21 mouse cellular contexts compared by ENCODE assay signal in the genomic region with DNA sequence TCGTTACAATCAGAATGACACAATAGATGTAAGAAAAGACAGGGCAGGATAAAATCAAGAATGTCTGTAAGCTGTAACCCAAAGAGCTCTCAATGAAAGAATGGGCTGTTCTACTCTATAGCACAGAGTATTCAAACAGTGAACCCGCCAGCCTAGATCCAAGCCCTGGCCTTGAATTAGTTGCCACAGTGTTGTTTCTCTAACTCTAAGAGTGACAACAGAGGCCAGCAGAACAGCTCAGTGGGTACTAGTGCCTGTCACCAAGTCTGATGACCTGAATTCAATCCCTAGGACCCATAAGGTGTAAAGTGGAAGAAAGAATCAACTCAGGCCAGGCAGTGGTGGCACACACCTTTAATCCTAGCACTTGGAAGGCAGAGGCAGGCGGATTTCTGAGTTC. TPM values are rescaled to one million over a fixed set of nuclear protein-coding genes. Genes with fewer than 3 reads are reported as not detected.
DNase-seq lines count a peak whose midpoint lies in the region; ATAC-seq lines count a peak whose summit lies in the region.
"Had no signal": no experiment of that assay in that cellular context is flagged by ENCODE, and none has a peak within 500 bp of the region (broad histone marks: within the 10 kb centered on the region; RNA-seq: fewer than 3 reads in every experiment).

No protein-coding gene starts in this region.

- peaks cover 7% of the 10 kb centered on the region; the same call in 1 of the 2 replicates for H3K4me1 ChIP-seq in heart, embryonic 12.5 days (replicated peaks)
- no peaks in the 10 kb centered on the region for H3K4me1 ChIP-seq in midbrain, embryonic 11.5 days (ENCODE audit: control insufficient read depth, insufficient read depth, low read length)
- no peaks in the 10 kb centered on the region for H3K4me1 ChIP-seq in midbrain, embryonic 13.5 days (replicated peaks)
- H3K4me1 ChIP-seq: embryonic facial prominence, embryonic 12.5 days; embryonic facial prominence, embryonic 15.5 days; forebrain, embryonic 10.5 days; forebrain, embryonic 12.5 days had no signal

- H3K36me3 ChIP-seq in heart, embryonic 12.5 days, result no peaks in the 10 kb centered on the region
- H3K36me3 ChIP-seq in midbrain, embryonic 11.5 days (ENCODE audit: control insufficient read depth, insufficient read depth, low read length), result no peaks in the 10 kb centered on the region
- H3K36me3 ChIP-seq in midbrain, embryonic 13.5 days, result no peaks in the 10 kb centered on the region
- H3K36me3 ChIP-seq: embryonic facial prominence, embryonic 12.5 days; embryonic facial prominence, embryonic 15.5 days; forebrain, embryonic 12.5 days had no signal

- 82% methylated on average over 3 of the region's 3 CpGs for WGBS in heart, embryonic 12.5 days
- WGBS in midbrain, embryonic 11.5 days, result 66% methylated on average over 3 of the region's 3 CpGs
- WGBS in midbrain, embryonic 13.5 days, result 49% methylated on average over 3 of the region's 3 CpGs

- no peak for ATAC-seq in heart, embryonic 12.5 days (ENCODE audit: insufficient number of reproducible peaks, low FRiP score)
- no peak for ATAC-seq in midbrain, embryonic 11.5 days (ENCODE audit: low FRiP score)
- no peak for ATAC-seq in midbrain, embryonic 13.5 days
- ATAC-seq: forebrain, embryonic 14.5 days; forebrain, embryonic 16.5 days had no signal

- DNase-seq in heart, adult 11 months, result peak; percentile 61
- DNase-seq in midbrain, embryonic 11.5 days (ENCODE audit: low spot score, missing footprints), result peak; percentile 82
- DNase-seq: adrenal gland, adult 2 months; adrenal gland, postnatal 10 days; adrenal gland, postnatal 25 days; cerebellum, adult 11 months; cerebellum, adult 18-20 months; cerebellum, adult 8-10 months; cerebellum, adult 9-11 months; cerebellum, postnatal 14 days; cerebellum, postnatal 36 days; embryo, embryonic 11 days had no signal

- no peak overlapping the region for H3K9ac ChIP-seq in heart, embryonic 12.5 days
- H3K9ac ChIP-seq in midbrain, embryonic 11.5 days (ENCODE audit: low read length), result no peak overlapping the region
- no peak overlapping the region for H3K9ac ChIP-seq in midbrain, embryonic 13.5 days (replicated peaks)
- H3K9ac ChIP-seq: embryonic facial prominence, embryonic 12.5 days; embryonic facial prominence, embryonic 15.5 days; forebrain, embryonic 12.5 days had no signal

- H3K27me3 ChIP-seq in heart, embryonic 12.5 days (replicated peaks), result no peaks in the 10 kb centered on the region
- no peaks in the 10 kb centered on the region for H3K27me3 ChIP-seq in midbrain, embryonic 11.5 days (ENCODE audit: control insufficient read depth, insufficient read depth, low read length)
- H3K27me3 ChIP-seq in midbrain, embryonic 13.5 days, result no peaks in the 10 kb centered on the region
- H3K27me3 ChIP-seq: embryonic facial prominence, embryonic 12.5 days; embryonic facial prominence, embryonic 15.5 days; forebrain, embryonic 12.5 days had no signal

- H3K4me2 ChIP-seq in heart, embryonic 12.5 days, result no peak overlapping the region
- no peak overlapping the region for H3K4me2 ChIP-seq in midbrain, embryonic 11.5 days
- H3K4me2 ChIP-seq in midbrain, embryonic 13.5 days (replicated peaks), result no peak overlapping the region
- H3K4me2 ChIP-seq: embryonic facial prominence, embryonic 12.5 days; embryonic facial prominence, embryonic 15.5 days; forebrain, embryonic 12.5 days had no signal

- H3K9me3 ChIP-seq in heart, embryonic 12.5 days (replicated peaks), result no peaks in the 10 kb centered on the region
- no peaks in the 10 kb centered on the region for H3K9me3 ChIP-seq in midbrain, embryonic 11.5 days (ENCODE audit: control insufficient read depth, low read length)
- H3K9me3 ChIP-seq in midbrain, embryonic 13.5 days, result no peaks in the 10 kb centered on the region
- H3K9me3 ChIP-seq: embryonic facial prominence, embryonic 12.5 days; embryonic facial prominence, embryonic 15.5 days; forebrain, embryonic 10.5 days; forebrain, embryonic 12.5 days had no signal

- no peak overlapping the region for H3K4me3 ChIP-seq in heart, embryonic 12.5 days
- no peak overlapping the region for H3K4me3 ChIP-seq in midbrain, embryonic 11.5 days (ENCODE audit: low read depth, low read length)
- no peak overlapping the region for H3K4me3 ChIP-seq in midbrain, embryonic 13.5 days (replicated peaks)
- H3K4me3 ChIP-seq: embryonic facial prominence, embryonic 12.5 days; embryonic facial prominence, embryonic 15.5 days; erythroblast, embryonic 14.5 days; forebrain, embryonic 10.5 days; forebrain, embryonic 12.5 days had no signal

- H3K27ac ChIP-seq in heart, embryonic 12.5 days (ENCODE audit: poor library complexity, severe bottlenecking), result no peak overlapping the region
- H3K27ac ChIP-seq in midbrain, embryonic 11.5 days (ENCODE audit: low read depth, low read length), result no peak overlapping the region
- no peak overlapping the region for H3K27ac ChIP-seq in midbrain, embryonic 13.5 days
- H3K27ac ChIP-seq: embryonic facial prominence, embryonic 12.5 days; embryonic facial prominence, embryonic 15.5 days; forebrain, embryonic 10.5 days; forebrain, embryonic 12.5 days had no signal

RNA-seq across cellular contexts. Expression of gene Cd2ap, which starts 13.3 kb away (rescaled TPM):
- 20.2 and 21.8 TPM in 2 replicates for polyA plus RNA-seq in heart, embryonic 12.5 days (2016; fragmentation: Nextera tagmentation; extraction: Ambion mirVana)
- polyA plus RNA-seq in midbrain, embryonic 11.5 days (2014; fragmentation: Nextera tagmentation; extraction: Ambion mirVana), result 10.7 and 12.9 TPM in 2 replicates
- polyA plus RNA-seq in midbrain, embryonic 13.5 days (2015; fragmentation: Nextera tagmentation; extraction: Ambion mirVana), result 8.3 and 8.7 TPM in 2 replicates
